Mouse (Mus musculus): ENCODE measurements around the gene Nop58. TPM values are rescaled to one million over a fixed set of nuclear protein-coding genes. Genes with fewer than 3 reads are reported as not detected.

The Nop58 gene
- polyA plus RNA-seq, 1 experiment from 2014 or later: 347 TPM

GRCm38 (mm10) chr1:59656244-59657171 lies 28.3 kb upstream of the Nop58 start:
- Histone ChIP-seq H3K4me3 (ENCODE audit: low read depth, low read length) (no peak overlapping the region), H3K4me2 (ENCODE audit: low read depth, low read length) (no peak overlapping the region), H3K9me3 (replicated peaks; ENCODE audit: control insufficient read depth, low read length) (no peaks in the 10 kb centered on the region), H3K36me3 (replicated peaks; ENCODE audit: control insufficient read depth, insufficient read depth, low read depth, low read length) (no peaks in the 10 kb centered on the region; the same call in 1 of the 2 replicates), H3K27ac (replicated peaks; ENCODE audit: low read depth, low read length) (no peak overlapping the region), H3K4me1 (ENCODE audit: control insufficient read depth, insufficient read depth, low read length) (no peaks in the 10 kb centered on the region), H3K9ac (replicated peaks; ENCODE audit: low read length) (no peak overlapping the region), H3K27me3 (ENCODE audit: control insufficient read depth, insufficient read depth, low read length) (no peaks in the 10 kb centered on the region)
- WGBS: 91% methylated on average over 7 of the region's 7 CpGs
- no peak for ATAC-seq (replicated peaks; ENCODE audit: insufficient number of reproducible peaks, low FRiP score, low TSS enrichment, low read depth)
- no peak for DNase-seq (ENCODE audit: low spot score)

- H3K36me3 ChIP-seq (replicated peaks; ENCODE audit: control insufficient read depth, insufficient read depth, low read depth, low read length): no peaks in the 10 kb centered on the region
- ATAC-seq (replicated peaks; ENCODE audit: insufficient number of reproducible peaks, low FRiP score, low TSS enrichment, low read depth) (no peak), DNase-seq (ENCODE audit: low spot score) (no peak)
- H3K4me2 ChIP-seq (ENCODE audit: low read depth, low read length): no peak overlapping the region
- H3K9me3 ChIP-seq (replicated peaks; ENCODE audit: control insufficient read depth, low read length): no peaks in the 10 kb centered on the region
- no peaks in the 10 kb centered on the region for H3K4me1 ChIP-seq (ENCODE audit: control insufficient read depth, insufficient read depth, low read length)
- WGBS: 80% methylated on average over 3 of the region's 3 CpGs
- H3K27ac ChIP-seq (replicated peaks; ENCODE audit: low read depth, low read length): no peak overlapping the region
- H3K9ac ChIP-seq (replicated peaks; ENCODE audit: low read length): no peak overlapping the region
- no peak overlapping the region for H3K4me3 ChIP-seq (ENCODE audit: low read depth, low read length)
- H3K27me3 ChIP-seq (ENCODE audit: control insufficient read depth, insufficient read depth, low read length): no peaks in the 10 kb centered on the region
Measured at GRCm38 (mm10) chr1:59663456-59664135, 21.2 kb upstream of the Nop58 start.

- Histone ChIP-seq H3K4me3 (ENCODE audit: low read depth, low read length) (no peak overlapping the region), H3K4me2 (ENCODE audit: low read depth, low read length) (no peak overlapping the region), H3K9ac (replicated peaks; ENCODE audit: low read length) (no peak overlapping the region), H3K9me3 (replicated peaks; ENCODE audit: control insufficient read depth, low read length) (no peaks in the 10 kb centered on the region), H3K4me1 (ENCODE audit: control insufficient read depth, insufficient read depth, low read length) (no peaks in the 10 kb centered on the region), H3K27me3 (ENCODE audit: control insufficient read depth, insufficient read depth, low read length) (no peaks in the 10 kb centered on the region), H3K27ac (replicated peaks; ENCODE audit: low read depth, low read length) (no peak overlapping the region), H3K36me3 (replicated peaks; ENCODE audit: control insufficient read depth, insufficient read depth, low read depth, low read length) (no peaks in the 10 kb centered on the region)
- 78% methylated on average over 2 of the region's 2 CpGs for WGBS
- ATAC-seq (replicated peaks; ENCODE audit: insufficient number of reproducible peaks, low FRiP score, low TSS enrichment, low read depth) (no peak), DNase-seq (ENCODE audit: low spot score) (no peak)
Measured at GRCm38 (mm10) chr1:59668871-59669270, 15.9 kb upstream of the Nop58 start.

DNA sequence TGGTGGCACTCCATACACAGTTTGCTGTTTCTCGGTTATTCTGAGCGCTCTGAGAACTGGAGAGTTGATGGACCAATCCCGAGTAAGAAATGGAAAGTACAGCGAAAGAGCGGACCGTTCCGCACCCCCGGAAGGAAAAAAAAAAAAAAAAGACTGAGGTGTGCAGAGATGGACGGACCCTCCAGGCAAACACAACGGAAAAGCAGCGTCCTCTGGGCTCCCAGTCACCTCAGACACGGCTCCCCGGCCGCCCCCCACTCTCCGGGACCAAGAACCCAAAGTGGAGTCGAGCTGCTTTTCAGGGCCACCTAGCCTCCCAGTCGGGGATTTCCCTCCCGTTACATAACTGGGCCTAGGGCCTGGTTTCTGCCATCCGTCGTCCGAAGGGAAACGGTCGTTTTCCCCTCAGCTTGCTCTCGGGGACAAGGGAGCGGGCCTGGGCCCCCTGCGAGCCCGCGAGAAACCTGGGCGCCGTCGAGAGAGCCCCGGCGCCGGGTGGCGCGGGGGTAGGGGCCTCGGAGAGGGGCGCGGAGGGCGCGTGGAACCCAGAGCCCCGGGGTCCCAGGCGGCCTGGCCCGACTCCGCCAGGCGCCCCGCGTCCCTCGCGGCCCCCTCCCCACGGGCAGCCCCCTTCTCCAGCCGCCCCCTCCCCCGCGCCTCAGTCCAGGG lies 14.7 kb upstream of the Nop58 start:
- H3K27ac ChIP-seq (replicated peaks; ENCODE audit: low read depth, low read length): peak overlapping the region; percentile 92
- peak overlapping the region; percentile 97 for H3K9ac ChIP-seq (replicated peaks; ENCODE audit: low read length)
- DNase-seq (ENCODE audit: low spot score) (peak; percentile 42), ATAC-seq (replicated peaks; ENCODE audit: insufficient number of reproducible peaks, low FRiP score, low TSS enrichment, low read depth) (no peak; the same call in 1 of the 2 replicates)
- H3K4me2 ChIP-seq (ENCODE audit: low read depth, low read length): peak overlapping the region; percentile 49
- H3K4me1 ChIP-seq (ENCODE audit: control insufficient read depth, insufficient read depth, low read length): no peaks in the 10 kb centered on the region
- WGBS: 0% methylated on average over 39 of the region's 54 CpGs
- H3K4me3 ChIP-seq (ENCODE audit: low read depth, low read length): peak overlapping the region; percentile 100
- H3K36me3 ChIP-seq (replicated peaks; ENCODE audit: control insufficient read depth, insufficient read depth, low read depth, low read length): no peaks in the 10 kb centered on the region
- H3K27me3 ChIP-seq (ENCODE audit: control insufficient read depth, insufficient read depth, low read length): no peaks in the 10 kb centered on the region
- H3K9me3 ChIP-seq (replicated peaks; ENCODE audit: control insufficient read depth, low read length): no peaks in the 10 kb centered on the region

DNA sequence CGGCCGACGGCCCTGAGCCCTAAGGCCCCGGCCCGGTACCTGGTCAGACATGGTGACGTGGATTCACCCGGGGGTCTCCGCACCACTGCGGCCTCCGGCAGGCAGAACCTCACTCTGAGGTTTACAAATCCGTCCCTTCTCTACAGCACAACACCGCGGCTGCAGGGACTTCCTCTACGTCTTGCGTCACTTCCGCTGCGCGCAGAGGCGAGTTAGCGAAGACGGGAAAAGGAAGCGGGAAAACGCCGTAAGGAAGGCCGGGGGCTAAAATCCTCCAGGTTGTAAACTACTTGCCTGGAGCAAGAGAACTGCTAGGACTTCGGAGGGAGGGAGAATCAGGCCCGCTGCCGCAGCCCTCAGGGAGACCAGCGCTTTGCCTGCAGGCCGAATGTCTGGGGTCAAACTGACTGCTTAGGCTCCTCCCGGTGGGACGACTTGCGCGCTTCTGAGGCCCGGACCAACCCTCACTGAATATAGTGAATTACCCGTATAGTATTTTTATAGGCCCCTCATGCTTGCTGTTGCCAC lies 14.1 kb upstream of the Nop58 start, which contains the start of gene Sumo1:
Gene Sumo1 (minus strand): TSS at position 194 of the 528 bp plus-strand sequence.
- Histone ChIP-seq H3K9ac (replicated peaks; ENCODE audit: low read length) (peak within 1 kb of the TSS; percentile 97), H3K4me2 (ENCODE audit: low read depth, low read length) (peak within 1 kb of the TSS; percentile 52), H3K27ac (replicated peaks; ENCODE audit: low read depth, low read length) (peak within 1 kb of the TSS; percentile 92), H3K27me3 (ENCODE audit: control insufficient read depth, insufficient read depth, low read length) (no peaks in the 10 kb centered on the region), H3K4me1 (ENCODE audit: control insufficient read depth, insufficient read depth, low read length) (no peaks in the 10 kb centered on the region), H3K9me3 (replicated peaks; ENCODE audit: control insufficient read depth, low read length) (no peaks in the 10 kb centered on the region), H3K4me3 (ENCODE audit: low read depth, low read length) (peak within 1 kb of the TSS; percentile 100), H3K36me3 (replicated peaks; ENCODE audit: control insufficient read depth, insufficient read depth, low read depth, low read length) (no peaks in the 10 kb centered on the region)
- ATAC-seq (replicated peaks; ENCODE audit: insufficient number of reproducible peaks, low FRiP score, low TSS enrichment, low read depth) (peak; percentile 88), DNase-seq (ENCODE audit: low spot score) (peak; percentile 97)
- under 1% methylated on average over 36 of the region's 36 CpGs for WGBS

DNA sequence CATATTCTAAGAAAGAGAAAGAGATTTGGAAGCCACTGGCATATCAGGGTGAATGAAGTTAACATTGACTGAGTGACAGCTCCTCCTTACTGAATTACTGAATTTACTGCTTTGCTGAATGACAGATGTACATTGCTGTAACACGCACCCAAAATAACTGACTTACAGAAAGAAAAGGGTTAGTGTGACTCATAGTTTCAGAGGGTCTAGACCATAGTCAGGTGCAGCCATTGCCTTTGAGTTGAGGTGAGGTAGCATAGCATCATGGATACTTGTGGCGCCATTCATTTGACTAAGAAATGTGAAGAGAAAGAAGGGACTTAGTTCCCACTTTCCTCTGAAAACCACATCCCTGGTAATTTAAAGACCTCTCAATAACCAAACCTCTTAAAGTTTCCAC lies 11.1 kb upstream of the Nop58 start:
- ATAC-seq (replicated peaks; ENCODE audit: insufficient number of reproducible peaks, low FRiP score, low TSS enrichment, low read depth): no peak
- H3K4me3 ChIP-seq (ENCODE audit: low read depth, low read length): no peak overlapping the region
- no peak for DNase-seq (ENCODE audit: low spot score)
- H3K36me3 ChIP-seq (replicated peaks; ENCODE audit: control insufficient read depth, insufficient read depth, low read depth, low read length): no peaks in the 10 kb centered on the region
- 93% methylated on average over 2 of the region's 2 CpGs for WGBS
- H3K9me3 ChIP-seq (replicated peaks; ENCODE audit: control insufficient read depth, low read length): no peaks in the 10 kb centered on the region
- H3K4me1 ChIP-seq (ENCODE audit: control insufficient read depth, insufficient read depth, low read length): no peaks in the 10 kb centered on the region
- H3K27ac ChIP-seq (replicated peaks; ENCODE audit: low read depth, low read length): no peak overlapping the region
- H3K27me3 ChIP-seq (ENCODE audit: control insufficient read depth, insufficient read depth, low read length): no peaks in the 10 kb centered on the region
- H3K9ac ChIP-seq (replicated peaks; ENCODE audit: low read length): no peak overlapping the region
- H3K4me2 ChIP-seq (ENCODE audit: low read depth, low read length): no peak overlapping the region

DNA sequence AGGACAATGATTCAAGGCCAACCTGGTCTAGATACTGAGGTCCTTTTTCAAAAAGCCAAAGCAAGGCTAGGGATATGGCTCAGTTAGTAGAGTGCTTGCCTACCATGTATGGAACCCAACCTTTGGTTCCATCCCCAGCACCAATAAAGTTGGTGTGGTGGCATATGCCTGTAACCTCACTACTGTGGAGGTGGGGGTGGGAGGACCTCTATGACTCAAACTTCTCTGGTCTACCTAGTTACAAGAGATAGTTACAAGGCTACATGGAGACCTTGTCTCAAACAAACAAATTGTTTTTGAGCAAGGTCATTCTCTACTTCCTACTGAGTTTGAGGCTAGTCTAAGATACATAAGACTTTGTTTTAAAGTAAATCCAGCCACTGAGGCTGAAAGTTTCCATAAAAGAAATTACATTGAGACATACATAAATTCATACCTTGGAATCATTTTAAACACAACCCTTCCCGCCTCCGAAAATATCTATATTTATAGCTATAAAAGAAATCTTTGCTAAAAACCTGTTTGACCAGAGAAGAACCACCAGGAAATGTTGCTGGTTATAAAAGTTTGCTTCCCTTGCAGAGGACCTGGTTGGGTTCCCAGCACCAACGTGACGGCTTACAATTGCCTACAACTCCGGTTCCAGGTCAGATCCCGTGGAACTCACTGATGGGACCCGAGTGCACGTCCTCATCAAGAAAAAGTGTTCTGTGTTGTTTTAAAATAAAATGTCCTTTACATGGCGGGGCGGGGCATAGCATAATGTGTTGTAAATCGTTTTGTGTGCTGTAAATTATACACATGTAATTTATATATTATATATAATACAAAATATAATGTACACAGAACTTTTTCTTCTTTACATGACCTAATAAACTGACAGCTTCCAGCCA lies 599 bp upstream of the Nop58 start:
- Histone ChIP-seq H3K9me3 (replicated peaks; ENCODE audit: control insufficient read depth, low read length) (no peaks in the 10 kb centered on the region), H3K9ac (replicated peaks; ENCODE audit: low read length) (peak overlapping the region; percentile 56), H3K4me2 (ENCODE audit: low read depth, low read length) (peak overlapping the region; percentile 49), H3K36me3 (replicated peaks; ENCODE audit: control insufficient read depth, insufficient read depth, low read depth, low read length) (no peaks in the 10 kb centered on the region), H3K4me3 (ENCODE audit: low read depth, low read length) (peak overlapping the region; percentile 77), H3K27ac (replicated peaks; ENCODE audit: low read depth, low read length) (no peak overlapping the region), H3K27me3 (ENCODE audit: control insufficient read depth, insufficient read depth, low read length) (no peaks in the 10 kb centered on the region), H3K4me1 (ENCODE audit: control insufficient read depth, insufficient read depth, low read length) (peaks cover 3% of the 10 kb centered on the region; the same call in 1 of the 2 replicates)
- ATAC-seq (replicated peaks; ENCODE audit: insufficient number of reproducible peaks, low FRiP score, low TSS enrichment, low read depth): no peak
- 7% methylated on average over 11 of the region's 11 CpGs for WGBS
- DNase-seq (ENCODE audit: low spot score): no peak

Measured in embryonic facial prominence, embryonic 11.5 days (tissue).